Mouse (Mus musculus): ENCODE data around the gene Zfp280b. TPM values are rescaled to one million over a fixed set of nuclear protein-coding genes. Genes with fewer than 3 reads are reported as not detected.

Gene Zfp280b
- polyA plus RNA-seq, 1 experiment from 2014 or later, result 23.2 TPM

- Histone ChIP-seq H3K4me3 (ENCODE audit: low read depth, low read length) (no peak overlapping the region), H3K27ac (ENCODE audit: low read length) (no peak overlapping the region), H3K4me2 (replicated peaks; ENCODE audit: low read depth, low read length) (no peak overlapping the region), H3K27me3 (ENCODE audit: control insufficient read depth, insufficient read depth, low read length) (no peaks in the 10 kb centered on the region), H3K9me3 (ENCODE audit: control insufficient read depth, low read depth, low read length) (no peaks in the 10 kb centered on the region), H3K9ac (replicated peaks; ENCODE audit: low read depth, low read length) (no peak overlapping the region), H3K4me1 (ENCODE audit: control insufficient read depth, insufficient read depth, low read length) (0 out of 2 replicates have a peak, but pooled peaks cover 5% of the 10 kb centered on the region), H3K36me3 (ENCODE audit: control insufficient read depth, insufficient read depth, low read length) (peaks cover 29% of the 10 kb centered on the region)
- ATAC-seq (ENCODE audit: insufficient number of reproducible peaks, insufficient read depth, low FRiP score, low read depth), result no peak
These were observed 2.8 kb downstream of the Zfp280b start for GRCm38 (mm10) chr10:76035277-76035676.

GRCm38 (mm10) chr10:76036962-76037361, 4.5 kb downstream of the Zfp280b start:
- H3K4me2 ChIP-seq (replicated peaks; ENCODE audit: low read depth, low read length), result no peak overlapping the region
- H3K36me3 ChIP-seq (ENCODE audit: control insufficient read depth, insufficient read depth, low read length), result peaks cover 32% of the 10 kb centered on the region
- H3K4me3 ChIP-seq (ENCODE audit: low read depth, low read length), result no peak overlapping the region
- 91% methylated on average over 5 of the region's 5 CpGs for WGBS
- H3K27me3 ChIP-seq (ENCODE audit: control insufficient read depth, insufficient read depth, low read length), result no peaks in the 10 kb centered on the region
- H3K9me3 ChIP-seq (ENCODE audit: control insufficient read depth, low read depth, low read length), result no peaks in the 10 kb centered on the region
- no peak for ATAC-seq (ENCODE audit: insufficient number of reproducible peaks, insufficient read depth, low FRiP score, low read depth)
- 0 out of 2 replicates have a peak, but pooled peaks cover 2% of the 10 kb centered on the region for H3K4me1 ChIP-seq (ENCODE audit: control insufficient read depth, insufficient read depth, low read length)
- H3K27ac ChIP-seq (ENCODE audit: low read length), result no peak overlapping the region
- H3K9ac ChIP-seq (replicated peaks; ENCODE audit: low read depth, low read length), result no peak overlapping the region

- Histone ChIP-seq H3K4me1 (ENCODE audit: control insufficient read depth, insufficient read depth, low read length) (no peaks in the 10 kb centered on the region), H3K36me3 (ENCODE audit: control insufficient read depth, insufficient read depth, low read length) (peaks cover 3% of the 10 kb centered on the region), H3K4me3 (ENCODE audit: low read depth, low read length) (no peak overlapping the region), H3K4me2 (replicated peaks; ENCODE audit: low read depth, low read length) (no peak overlapping the region), H3K9ac (replicated peaks; ENCODE audit: low read depth, low read length) (no peak overlapping the region), H3K9me3 (ENCODE audit: control insufficient read depth, low read depth, low read length) (no peaks in the 10 kb centered on the region), H3K27ac (ENCODE audit: low read length) (no peak overlapping the region), H3K27me3 (ENCODE audit: control insufficient read depth, insufficient read depth, low read length) (no peaks in the 10 kb centered on the region)
- WGBS, result 42% methylated on average over 5 of the region's 5 CpGs
- no peak for ATAC-seq (ENCODE audit: insufficient number of reproducible peaks, insufficient read depth, low FRiP score, low read depth)
These were observed 12.9 kb downstream of the Zfp280b start for GRCm38 (mm10) chr10:76045343-76045742.

GRCm38 (mm10) chr10:76046754-76047153, 14.3 kb downstream of the Zfp280b start:
- Histone ChIP-seq H3K4me2 (replicated peaks; ENCODE audit: low read depth, low read length) (no peak overlapping the region), H3K9me3 (ENCODE audit: control insufficient read depth, low read depth, low read length) (no peaks in the 10 kb centered on the region), H3K36me3 (ENCODE audit: control insufficient read depth, insufficient read depth, low read length) (no peaks in the 10 kb centered on the region; the same call in 1 of the 2 replicates), H3K27me3 (ENCODE audit: control insufficient read depth, insufficient read depth, low read length) (no peaks in the 10 kb centered on the region), H3K9ac (replicated peaks; ENCODE audit: low read depth, low read length) (no peak overlapping the region), H3K4me1 (ENCODE audit: control insufficient read depth, insufficient read depth, low read length) (no peaks in the 10 kb centered on the region), H3K27ac (ENCODE audit: low read length) (no peak overlapping the region), H3K4me3 (ENCODE audit: low read depth, low read length) (no peak overlapping the region)
- ATAC-seq (ENCODE audit: insufficient number of reproducible peaks, insufficient read depth, low FRiP score, low read depth), result no peak
- WGBS, result 13% methylated on average over 1 of the region's 1 CpGs

- Histone ChIP-seq H3K4me2 (replicated peaks; ENCODE audit: low read depth, low read length) (no peak overlapping the region), H3K36me3 (ENCODE audit: control insufficient read depth, insufficient read depth, low read length) (no peaks in the 10 kb centered on the region; the same call in 1 of the 2 replicates), H3K27me3 (ENCODE audit: control insufficient read depth, insufficient read depth, low read length) (no peaks in the 10 kb centered on the region), H3K9ac (replicated peaks; ENCODE audit: low read depth, low read length) (no peak overlapping the region), H3K4me1 (ENCODE audit: control insufficient read depth, insufficient read depth, low read length) (no peaks in the 10 kb centered on the region), H3K27ac (ENCODE audit: low read length) (no peak overlapping the region), H3K4me3 (ENCODE audit: low read depth, low read length) (no peak overlapping the region), H3K9me3 (ENCODE audit: control insufficient read depth, low read depth, low read length) (no peaks in the 10 kb centered on the region)
- 22% methylated on average over 5 of the region's 5 CpGs for WGBS
- ATAC-seq (ENCODE audit: insufficient number of reproducible peaks, insufficient read depth, low FRiP score, low read depth), result peak; percentile 42; the same call in 1 of the 2 replicates
These were observed 14.9 kb downstream of the Zfp280b start for GRCm38 (mm10) chr10:76047182-76047869.

- Histone ChIP-seq H3K36me3 (ENCODE audit: control insufficient read depth, insufficient read depth, low read length) (no peaks in the 10 kb centered on the region; the same call in 1 of the 2 replicates), H3K4me1 (ENCODE audit: control insufficient read depth, insufficient read depth, low read length) (no peaks in the 10 kb centered on the region), H3K4me2 (replicated peaks; ENCODE audit: low read depth, low read length) (no peak overlapping the region), H3K27me3 (ENCODE audit: control insufficient read depth, insufficient read depth, low read length) (no peaks in the 10 kb centered on the region), H3K9me3 (ENCODE audit: control insufficient read depth, low read depth, low read length) (no peaks in the 10 kb centered on the region), H3K27ac (ENCODE audit: low read length) (no peak overlapping the region), H3K4me3 (ENCODE audit: low read depth, low read length) (no peak overlapping the region), H3K9ac (replicated peaks; ENCODE audit: low read depth, low read length) (no peak overlapping the region)
- ATAC-seq (ENCODE audit: insufficient number of reproducible peaks, insufficient read depth, low FRiP score, low read depth), result no peak
- WGBS, result 10% methylated on average over 6 of the region's 6 CpGs
These were observed 16.5 kb downstream of the Zfp280b start for GRCm38 (mm10) chr10:76048967-76049366.

GRCm38 (mm10) chr10:76051860-76052259, 19.4 kb downstream of the Zfp280b start:
- ATAC-seq (ENCODE audit: insufficient number of reproducible peaks, insufficient read depth, low FRiP score, low read depth), result no peak
- Histone ChIP-seq H3K9me3 (ENCODE audit: control insufficient read depth, low read depth, low read length) (no peaks in the 10 kb centered on the region), H3K27me3 (ENCODE audit: control insufficient read depth, insufficient read depth, low read length) (no peaks in the 10 kb centered on the region), H3K4me1 (ENCODE audit: control insufficient read depth, insufficient read depth, low read length) (no peaks in the 10 kb centered on the region), H3K4me3 (ENCODE audit: low read depth, low read length) (no peak overlapping the region), H3K9ac (replicated peaks; ENCODE audit: low read depth, low read length) (no peak overlapping the region), H3K36me3 (ENCODE audit: control insufficient read depth, insufficient read depth, low read length) (no peaks in the 10 kb centered on the region), H3K4me2 (replicated peaks; ENCODE audit: low read depth, low read length) (no peak overlapping the region), H3K27ac (ENCODE audit: low read length) (no peak overlapping the region)
- 68% methylated on average over 11 of the region's 11 CpGs for WGBS

- no peaks in the 10 kb centered on the region for H3K27me3 ChIP-seq (ENCODE audit: control insufficient read depth, insufficient read depth, low read length)
- H3K4me1 ChIP-seq (ENCODE audit: control insufficient read depth, insufficient read depth, low read length), result no peaks in the 10 kb centered on the region
- WGBS, result 93% methylated on average over 5 of the region's 5 CpGs
- no peaks in the 10 kb centered on the region for H3K9me3 ChIP-seq (ENCODE audit: control insufficient read depth, low read depth, low read length)
- no peak overlapping the region for H3K27ac ChIP-seq (ENCODE audit: low read length)
- no peak overlapping the region for H3K9ac ChIP-seq (replicated peaks; ENCODE audit: low read depth, low read length)
- ATAC-seq (ENCODE audit: insufficient number of reproducible peaks, insufficient read depth, low FRiP score, low read depth), result no peak
- no peak overlapping the region for H3K4me2 ChIP-seq (replicated peaks; ENCODE audit: low read depth, low read length)
- H3K4me3 ChIP-seq (ENCODE audit: low read depth, low read length), result no peak overlapping the region
- no peaks in the 10 kb centered on the region for H3K36me3 ChIP-seq (ENCODE audit: control insufficient read depth, insufficient read depth, low read length)
These were observed 30.0 kb downstream of the Zfp280b start for GRCm38 (mm10) chr10:76062439-76062838.
